Mouse (Mus musculus): Measurements from ENCODE around the gene Pgam2. TPM values are rescaled to one million over a fixed set of nuclear protein-coding genes. Genes with fewer than 3 reads are reported as not detected.

The Pgam2 gene
- polyA plus RNA-seq, 1 experiment: 79.5 TPM

DNA sequence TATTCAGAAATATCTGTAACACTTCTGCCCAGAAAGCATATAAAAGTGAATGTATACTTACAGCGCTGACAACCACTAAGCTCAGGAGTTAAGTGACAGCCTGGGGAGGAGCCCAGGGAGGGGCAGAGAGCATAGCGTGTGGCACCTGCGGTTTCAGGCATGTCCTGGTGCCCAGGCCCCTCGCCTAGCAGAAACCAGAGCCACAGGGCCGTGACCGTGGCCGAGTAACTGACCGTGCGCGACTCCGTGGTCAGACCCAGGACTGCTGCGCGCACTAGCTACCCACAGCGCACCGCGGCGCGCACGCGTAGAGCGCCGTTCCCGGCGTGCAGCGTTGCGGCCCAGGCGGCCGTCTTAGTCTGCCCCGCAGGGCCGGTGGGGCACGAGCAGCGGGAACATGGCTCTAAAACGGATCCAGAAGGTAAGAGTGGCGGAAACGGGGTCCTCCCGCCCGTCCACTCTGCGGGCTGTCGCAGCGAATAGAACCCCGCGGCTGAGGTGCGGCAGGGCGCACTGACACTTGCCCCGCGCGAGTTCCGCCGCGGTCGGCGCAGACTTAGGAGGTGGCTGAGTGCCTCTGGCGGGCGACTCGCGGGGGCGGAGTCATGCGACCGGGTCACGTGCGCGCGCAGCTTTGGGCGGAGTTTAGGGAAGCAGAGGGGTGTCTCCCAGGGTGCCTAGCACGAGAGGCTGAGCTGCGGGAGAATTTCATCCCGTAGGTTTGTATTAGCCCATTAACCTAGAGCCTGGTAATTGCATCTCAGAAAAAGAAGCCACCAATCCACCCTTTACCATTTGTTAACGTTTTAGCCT, 41.5 kb downstream of the Pgam2 start, which contains the start of gene Urgcp:
Gene Urgcp, minus strand, starts transcription at position 557 of the 813 bp plus-strand sequence.
- WGBS: under 1% methylated on average over 68 of the region's 68 CpGs
- TF ChIP-seq POLR2A (IDR thresholded peaks at IDR 0.05; ENCODE audit: borderline replicate concordance, extremely low read depth, low read depth, low read length) (peak; percentile 84), CTCF (IDR thresholded peaks at IDR 0.05; ENCODE audit: insufficient read depth, low read length) (no peak)
- peak; percentile 96 for DNase-seq
- Histone ChIP-seq H3K4me3 (replicated peaks; ENCODE audit: extremely low read depth, low read depth, low read length) (peak within 1 kb of the TSS; percentile 91), H3K4me1 (ENCODE audit: control insufficient read depth, insufficient read depth, low read length) (peaks cover 2% of the 10 kb centered on the region)

DNA sequence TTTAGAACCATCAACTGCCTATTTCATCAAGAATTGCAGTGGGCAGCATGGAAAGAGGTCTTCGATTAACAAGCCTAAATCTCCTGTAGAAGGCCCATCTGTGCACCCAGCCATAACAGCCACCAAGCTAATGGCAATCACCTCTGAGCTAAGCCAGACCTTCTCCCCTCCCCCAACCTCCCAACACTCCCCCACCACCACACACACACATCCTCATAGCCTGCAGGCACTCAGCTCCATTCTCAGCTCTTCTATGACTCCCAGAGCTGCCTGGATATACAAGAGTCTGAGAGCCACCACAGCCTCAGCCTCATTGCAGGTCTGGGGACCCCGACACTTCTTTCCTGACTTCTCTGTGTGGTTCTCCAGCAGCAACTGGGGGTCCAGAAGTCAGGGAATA, 49.8 kb downstream of the Pgam2 start:
- 96% methylated on average over 2 of the region's 2 CpGs for WGBS
- TF ChIP-seq CTCF (IDR thresholded peaks at IDR 0.05; ENCODE audit: insufficient read depth, low read length) (no peak), POLR2A (IDR thresholded peaks at IDR 0.05; ENCODE audit: borderline replicate concordance, extremely low read depth, low read depth, low read length) (no peak)

More for the DNA sequence above, 49.8 kb downstream of the Pgam2 start:
- Histone ChIP-seq H3K4me1 (ENCODE audit: control insufficient read depth, insufficient read depth, low read length) (no peaks in the 10 kb centered on the region), H3K4me3 (replicated peaks; ENCODE audit: extremely low read depth, low read depth, low read length) (no peak overlapping the region)
- DNase-seq: no peak

Other genes starting within 250 kb of the Pgam2 start
- gene Ankrd36, start 234.0 kb downstream of the Pgam2 start, polyA plus RNA-seq (2012; rRNA removed): not detected in 2 replicates
- 130 and 199 TPM in 2 replicates for gene Mrps24, start 88.1 kb downstream of the Pgam2 start, polyA plus RNA-seq (2012; rRNA removed)
- gene Urgcp, start 41.4 kb downstream of the Pgam2 start, polyA plus RNA-seq (2012; rRNA removed): 21.5 and 21.9 TPM in 2 replicates
- gene Dbnl, start 15.2 kb downstream of the Pgam2 start, polyA plus RNA-seq (2012; rRNA removed): 69.8 and 91.4 TPM in 2 replicates
- gene Polm, start 34.3 kb upstream of the Pgam2 start, polyA plus RNA-seq (2012; rRNA removed): 28.1 and 34.2 TPM in 2 replicates
- 79.4 and 84.8 TPM in 2 replicates for gene Aebp1, start 58.2 kb upstream of the Pgam2 start, polyA plus RNA-seq (2012; rRNA removed)
- 80.3 and 102 TPM in 2 replicates for gene Pold2, start 74.6 kb upstream of the Pgam2 start, polyA plus RNA-seq (2012; rRNA removed)
- gene Myl7, start 95.0 kb upstream of the Pgam2 start, polyA plus RNA-seq (2012; rRNA removed): 185 and 203 TPM in 2 replicates
- 0.98 and 1.3 TPM in 2 replicates for gene Gck, start 146.3 kb upstream of the Pgam2 start, polyA plus RNA-seq (2012; rRNA removed)
- gene Ykt6, start 152.0 kb upstream of the Pgam2 start, polyA plus RNA-seq (2012; rRNA removed): 42.8 and 70.1 TPM in 2 replicates